Mouse (Mus musculus) left cerebral cortex, postnatal 25 days (tissue): Measurements from ENCODE around the gene Tff3. TPM values are rescaled to one million over a fixed set of nuclear protein-coding genes. Genes with fewer than 3 reads are reported as not detected.

Experiments
- DNase-seq, 2 experiments: peaks; one replicate each; pipeline ENCODE4 v3.0.0; 2022; ENCODE audit warnings: low spot score in 2 of 2, mixed read lengths in 1 of 2
- intact Hi-C: fragments of 180-260 bp; cut with DNase I; formaldehyde crosslinking; loops from one replicate; pipeline ENCODE4 v1.15.1; 2025
- total RNA-seq, 2 experiments: library from RNA; stranded (reverse); gene quantifications; 2 replicates each; pipeline ENCODE4 v1.2.3; 2021

Tff3 gene
- total RNA-seq, 2 experiments from 2014 or later: not detected

DNA sequence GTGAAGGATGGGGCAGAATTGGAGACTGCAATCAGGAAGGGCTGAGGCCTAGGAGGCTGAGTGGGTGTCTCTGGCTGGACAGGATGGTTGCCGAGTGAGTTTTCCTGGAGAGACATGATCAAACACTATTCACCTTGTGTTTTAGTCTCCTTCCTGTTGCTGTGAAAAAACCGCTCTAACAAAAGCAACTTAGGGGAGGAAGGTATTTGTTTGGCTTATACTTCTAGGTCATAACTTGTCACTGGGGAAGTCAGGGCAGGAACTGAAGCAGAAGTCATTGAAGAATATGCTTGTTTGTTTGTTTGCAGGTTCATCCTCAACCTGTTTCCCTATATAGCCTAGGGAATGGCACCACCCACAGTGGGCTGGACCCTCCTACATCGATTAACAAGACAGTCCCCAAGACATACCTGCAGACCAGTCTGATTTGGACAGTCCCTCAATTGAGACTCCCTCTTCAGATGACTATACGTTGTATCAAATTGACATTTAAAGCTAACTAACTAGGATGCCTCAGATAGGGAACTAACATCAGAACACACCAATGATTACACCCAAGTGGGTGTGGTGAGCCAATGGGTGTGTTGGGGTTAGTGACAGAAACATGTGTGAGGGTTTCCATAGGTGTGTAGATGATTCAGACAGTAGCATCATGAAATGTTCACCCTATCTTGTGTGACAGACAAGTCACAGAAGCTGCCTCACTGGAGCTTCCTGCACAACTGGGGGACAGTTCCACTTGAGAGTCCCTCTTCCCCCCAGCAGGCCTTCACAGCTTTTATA lies 47.0 kb downstream of the Tff3 start:
- no peak for DNase-seq
- intact Hi-C loops: no loop called here

DNA sequence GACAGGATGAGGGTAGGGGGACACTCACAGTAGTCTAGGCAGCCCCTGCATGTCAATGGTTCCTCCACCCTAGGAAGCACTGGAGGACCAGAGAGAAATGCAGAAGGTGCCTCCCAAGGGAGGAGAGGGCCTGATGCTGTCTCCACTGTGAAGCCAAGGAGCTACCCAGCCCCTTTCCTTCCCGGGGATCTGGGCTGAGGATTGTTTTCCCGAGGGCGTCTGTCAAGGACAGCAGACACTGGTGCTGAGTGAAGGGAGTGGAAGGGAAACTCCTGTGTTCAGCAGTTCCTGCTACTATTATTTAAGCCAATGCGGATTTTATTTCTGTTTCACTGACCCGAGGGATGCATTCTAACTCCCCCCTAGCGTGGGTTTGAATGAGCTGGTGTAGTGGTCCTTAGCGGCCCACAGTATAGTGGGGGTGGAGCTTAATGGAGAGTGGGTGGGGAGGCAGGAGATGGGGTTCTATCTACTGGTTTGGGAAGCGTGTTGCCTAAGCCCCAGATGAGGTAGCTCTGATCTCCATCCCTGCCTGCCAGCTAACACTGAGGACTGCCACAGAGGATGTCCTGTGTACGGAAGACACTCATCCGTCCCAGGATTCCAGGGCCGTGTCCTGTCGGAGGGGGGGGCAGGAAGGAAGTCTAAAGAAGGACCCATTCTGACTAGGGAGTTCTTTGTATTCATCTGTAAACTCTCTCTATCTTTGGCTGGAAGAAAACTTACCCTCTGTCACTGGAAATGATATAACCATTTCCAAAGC lies 50.2 kb downstream of the Tff3 start:
- intact Hi-C loops: no loop called here
- no peak for DNase-seq

DNA sequence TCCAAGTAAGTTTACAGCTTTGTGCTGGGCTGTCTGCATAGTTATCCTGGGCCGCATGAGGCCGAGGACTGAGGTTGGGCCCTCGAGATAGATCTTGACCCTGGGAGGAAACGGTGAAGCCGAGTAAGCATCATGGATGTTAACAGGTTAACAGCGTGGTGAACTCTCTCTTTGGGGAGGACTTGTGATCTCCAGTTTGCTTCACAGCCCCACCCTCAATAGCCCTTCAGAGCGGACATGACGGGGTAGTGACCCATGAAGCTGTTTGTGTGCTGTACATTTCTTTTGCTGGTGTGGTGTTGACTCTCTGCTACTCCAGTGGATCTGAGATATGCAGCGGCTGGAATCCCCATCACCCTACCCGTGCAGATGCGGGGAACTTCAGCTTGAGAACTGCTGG lies 50.9 kb downstream of the Tff3 start:
- intact Hi-C loops: no loop called here
- no peak for DNase-seq

DNA sequence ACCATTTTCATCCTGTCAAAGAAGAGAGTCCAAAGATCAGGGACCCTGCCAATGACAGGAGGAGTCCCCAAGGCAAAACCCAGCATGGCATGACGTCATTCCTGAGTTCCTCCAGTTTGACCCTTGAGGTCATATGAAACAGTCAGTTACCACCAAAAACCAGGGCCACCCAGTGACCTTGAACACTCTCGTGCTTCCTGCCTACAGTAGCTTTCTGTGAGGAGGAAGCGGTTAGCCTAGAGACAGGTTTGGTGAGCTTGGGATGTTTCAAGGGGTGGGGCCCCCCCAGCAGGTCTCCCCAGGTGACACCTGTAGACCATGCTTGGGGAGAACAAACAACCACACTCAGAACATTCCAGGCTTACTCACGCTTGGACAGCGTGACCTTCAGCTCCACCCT lies 51.9 kb downstream of the Tff3 start:
- DNase-seq: no peak
- intact Hi-C loops: no loop called here

DNA sequence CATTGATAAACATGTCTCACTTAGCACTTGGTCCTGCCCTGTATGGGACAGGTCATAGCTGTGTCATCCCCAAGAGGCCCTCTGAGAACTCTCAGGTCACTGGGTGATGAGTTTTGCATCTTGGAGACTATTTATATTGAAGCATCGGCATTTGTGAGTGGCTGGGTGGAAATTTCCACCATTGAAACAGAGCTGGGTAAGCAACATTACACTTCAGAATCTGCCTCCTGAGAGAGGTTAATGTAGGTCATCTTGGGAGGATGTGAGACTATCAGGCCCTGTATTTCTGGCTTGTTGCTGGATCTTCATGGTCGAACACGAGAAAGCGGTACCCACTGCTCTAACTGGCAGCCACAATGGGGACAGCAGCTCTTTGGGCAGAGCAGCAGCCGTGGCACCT lies 54.0 kb downstream of the Tff3 start:
- DNase-seq: no peak
- intact Hi-C loops: no loop called here

Other genes starting within 250 kb of the Tff3 start
- gene Glp1r, start 227.8 kb downstream of the Tff3 start, total RNA-seq: 1 to 10 TPM in 1 of 2 experiments, under 1 TPM in 1; 0.96 to 1.5 TPM
- gene Umodl1, start 175.0 kb downstream of the Tff3 start, total RNA-seq: under 1 TPM; 0.11 to 0.25 TPM
- gene Abcg1, start 72.0 kb downstream of the Tff3 start, total RNA-seq: 10 to 100 TPM; 61.4 to 65.9 TPM
- gene Tff2, start 14.6 kb upstream of the Tff3 start, total RNA-seq: not detected
- not detected for gene Tff1, start 35.6 kb upstream of the Tff3 start, total RNA-seq
- under 1 TPM in 1 of 2 experiments, not detected in 1; 0.14 TPM for gene Tmprss3, start 69.3 kb upstream of the Tff3 start, total RNA-seq
- gene Ubash3a, start 78.2 kb upstream of the Tff3 start, total RNA-seq: not detected
- gene Rsph1, start 147.7 kb upstream of the Tff3 start, total RNA-seq: 10 to 100 TPM; 16.7 to 17.7 TPM
- 1 to 10 TPM; 6.7 to 9.9 TPM for gene Slc37a1, start 157.1 kb upstream of the Tff3 start, total RNA-seq